Mouse (Mus musculus): ENCODE measurements around the gene Caskin2. TPM values are rescaled to one million over a fixed set of nuclear protein-coding genes. Genes with fewer than 3 reads are reported as not detected.

Caskin2 gene
- total and polyA plus RNA-seq, 3 experiments, result 6.5 to 10.9 TPM; not detected in 1

DNA sequence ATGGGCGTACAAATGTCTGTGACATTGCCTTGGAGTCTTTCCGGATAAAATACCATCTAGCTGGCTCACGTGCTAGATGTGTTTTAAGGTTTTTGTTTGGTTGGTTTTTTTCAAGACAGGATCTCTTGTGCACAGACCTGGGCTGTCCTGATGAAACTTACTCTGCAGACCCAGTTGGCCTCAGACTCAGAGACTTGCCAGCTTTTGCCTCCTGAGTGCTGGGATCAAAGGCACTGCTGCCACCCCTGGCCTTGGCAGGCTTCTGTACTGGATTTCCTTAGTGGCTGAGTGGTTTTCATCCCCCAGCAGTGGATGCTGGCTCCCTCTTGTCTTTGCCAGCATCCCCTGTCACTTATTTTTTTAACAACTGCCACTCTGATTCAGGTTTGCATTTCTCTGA lies 44.5 kb downstream of the Caskin2 start:
- H3K27me3 ChIP-seq (ENCODE audit: control insufficient read depth in 1 of 2, insufficient read depth in 2 of 2, low read length in 2 of 2), result no peaks in the 10 kb centered on the region
- no peak overlapping the region for H3K27ac ChIP-seq (ENCODE audit: control insufficient read depth, low read depth, low read length)
- H3K9me3 ChIP-seq (replicated peaks; ENCODE audit: insufficient read depth, low read length), result no peaks in the 10 kb centered on the region
- no peak for TF ChIP-seq GATA1 (IDR thresholded peaks at IDR 0.05; ENCODE audit: low read depth, low read length)
- no peak for TF ChIP-seq POLR2AphosphoS2 (IDR thresholded peaks at IDR 0.05; ENCODE audit: low read length)
- TF ChIP-seq E2F4 (IDR thresholded peaks at IDR 0.05; ENCODE audit: borderline replicate concordance, low read depth, low read length), result no peak
- TF ChIP-seq NRF1 (IDR thresholded peaks at IDR 0.05; ENCODE audit: insufficient read depth, low read depth, low read length, poor library complexity, severe bottlenecking), result no peak
- no peak for TF ChIP-seq RCOR1 (IDR thresholded peaks at IDR 0.05; ENCODE audit: low read depth, low read length)
- TF ChIP-seq USF2 (IDR thresholded peaks at IDR 0.05; ENCODE audit: borderline replicate concordance in 1 of 2, insufficient read depth in 1 of 2, low read depth in 1 of 2, low read length in 2 of 2), result no peak
- TF ChIP-seq SIN3A (IDR thresholded peaks at IDR 0.05; ENCODE audit: low read length), result no peak
- peaks cover 0 to 6% of the 10 kb centered on the region in 2 experiments; a peak in 2 of 4 replicates for H3K36me3 ChIP-seq (ENCODE audit: control insufficient read depth in 1 of 2, insufficient read depth in 2 of 2, low read length in 2 of 2)
- H3K79me2 ChIP-seq (ENCODE audit: control insufficient read depth, insufficient read depth, low read length, poor library complexity), result peaks cover 5% of the 10 kb centered on the region; the same call in 1 of the 2 replicates
- no peak for DNase-seq (ENCODE audit: low read depth, low spot score)
- H3K4me1 ChIP-seq (ENCODE audit: control insufficient read depth in 1 of 2, insufficient read depth in 2 of 2, low read length in 2 of 2), result peaks cover 5 to 7% of the 10 kb centered on the region in 2 experiments
- H3K4me3 ChIP-seq (ENCODE audit: control insufficient read depth in 1 of 2, insufficient read depth in 1 of 2, low read depth in 2 of 2, low read length in 2 of 2), result no peak overlapping the region
- H3K9ac ChIP-seq (ENCODE audit: control insufficient read depth, low read depth, low read length, poor library complexity, severe bottlenecking), result no peak overlapping the region

DNA sequence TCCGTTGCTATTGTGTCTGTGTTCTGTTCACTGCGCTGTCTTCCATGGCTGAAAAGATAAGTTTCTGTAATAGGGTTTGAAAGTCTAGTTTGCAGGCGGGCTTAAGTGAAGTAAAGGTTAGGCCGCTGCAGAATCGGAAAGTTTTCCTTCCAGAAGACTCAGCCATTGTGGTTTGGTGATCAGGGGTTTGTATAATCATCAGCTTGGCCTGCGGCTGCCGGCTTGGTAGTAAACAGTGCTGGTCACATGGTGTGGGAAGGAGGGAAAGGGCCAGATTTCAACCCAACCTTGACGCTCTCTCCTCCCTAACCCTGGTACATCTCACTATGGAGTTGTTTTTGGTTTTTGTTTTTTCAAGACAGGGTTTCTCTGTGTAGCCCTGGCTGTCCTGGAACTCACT lies 46.5 kb downstream of the Caskin2 start:
- DNase-seq (ENCODE audit: low read depth, low spot score), result no peak
- Histone ChIP-seq H3K27ac (ENCODE audit: control insufficient read depth, low read depth, low read length) (no peak overlapping the region), H3K9me3 (replicated peaks; ENCODE audit: insufficient read depth, low read length) (no peaks in the 10 kb centered on the region), H3K4me3 (ENCODE audit: control insufficient read depth in 1 of 2, insufficient read depth in 1 of 2, low read depth in 2 of 2, low read length in 2 of 2) (no peak overlapping the region), H3K4me1 (ENCODE audit: control insufficient read depth in 1 of 2, insufficient read depth in 2 of 2, low read length in 2 of 2) (peaks cover 5 to 10% of the 10 kb centered on the region in 2 experiments), H3K9ac (ENCODE audit: control insufficient read depth, low read depth, low read length, poor library complexity, severe bottlenecking) (no peak overlapping the region), H3K79me2 (ENCODE audit: control insufficient read depth, insufficient read depth, low read length, poor library complexity) (peaks cover 5% of the 10 kb centered on the region; the same call in 1 of the 2 replicates), H3K27me3 (ENCODE audit: control insufficient read depth in 1 of 2, insufficient read depth in 2 of 2, low read length in 2 of 2) (no peaks in the 10 kb centered on the region), H3K36me3 (ENCODE audit: control insufficient read depth in 1 of 2, insufficient read depth in 2 of 2, low read length in 2 of 2) (peaks cover 0 to 6% of the 10 kb centered on the region in 2 experiments; a peak in 2 of 4 replicates)
- no peak for TF ChIP-seq TAL1 (IDR thresholded peaks at IDR 0.05; ENCODE audit: low read length)
- no peak for TF ChIP-seq KAT2A (conservative IDR thresholded peaks at IDR 0.05; ENCODE audit: low read depth, low read length)
- TF ChIP-seq MEF2A (IDR thresholded peaks at IDR 0.05; ENCODE audit: extremely low read depth, insufficient replicate concordance, low read depth, low read length, poor library complexity, severe bottlenecking), result no peak
- TF ChIP-seq HCFC1 (IDR thresholded peaks at IDR 0.05; ENCODE audit: low read depth, low read length), result no peak
- TF ChIP-seq RAD21 (IDR thresholded peaks at IDR 0.05; ENCODE audit: low read depth, low read length), result no peak
- TF ChIP-seq MXI1 (IDR thresholded peaks at IDR 0.05; ENCODE audit: low read depth, low read length), result no peak
- no peak for TF ChIP-seq CHD1 (IDR thresholded peaks at IDR 0.05; ENCODE audit: low read depth, low read length)
- no peak for TF ChIP-seq GABPA (IDR thresholded peaks at IDR 0.05; ENCODE audit: low read depth, low read length)
- TF ChIP-seq POLR2AphosphoS5 (IDR thresholded peaks at IDR 0.05; ENCODE audit: borderline replicate concordance, low read depth, low read length), result no peak
- no peak for TF ChIP-seq E2F4 (IDR thresholded peaks at IDR 0.05; ENCODE audit: borderline replicate concordance, low read depth, low read length)
- no peak for TF ChIP-seq POLR2AphosphoS2 (IDR thresholded peaks at IDR 0.05; ENCODE audit: low read length)
- TF ChIP-seq ZC3H11A (IDR thresholded peaks at IDR 0.05; ENCODE audit: low read depth, low read length), result no peak
- no peak for TF ChIP-seq BHLHE40 (IDR thresholded peaks at IDR 0.05; ENCODE audit: borderline replicate concordance, low read depth, low read length)
- no peak for TF ChIP-seq NELFE (IDR thresholded peaks at IDR 0.05; ENCODE audit: low read depth, low read length)
- no peak for TF ChIP-seq ZMIZ1 (IDR thresholded peaks at IDR 0.05; ENCODE audit: low read depth, low read length)

All from MEL (cell line).